Mouse (Mus musculus) inflammation-experienced regulatory T-cells (primary cell): ENCODE data around the gene Hepacam2. TPM values are rescaled to one million over a fixed set of nuclear protein-coding genes. Genes with fewer than 3 reads are reported as not detected.

Experiments used
- polyA plus RNA-seq, 2 experiments: library from polyadenylated mRNA; unstranded; fragments of 100-300 nt; shearing (Covaris generic); gene quantifications; one replicate each; pipeline ENCODE4 v1.2.1; 2017

Gene Hepacam2
- polyA plus RNA-seq = under 1 TPM; 0.53 to 0.68 TPM

GRCm38 (mm10) chr6:3498162-3498848, at the start of gene Hepacam2, which contains the start of gene Vps50:
Gene Hepacam2 (minus strand): TSS chr6:3498298.
Gene Vps50 (plus strand): TSS chr6:3498382.

Other genes starting within 250 kb of the Hepacam2 start
- gene Samd9l, start 98.7 kb downstream of the Hepacam2 start, polyA plus RNA-seq = 10 to 100 TPM; 85.6 to 90.8 TPM
- gene Vps50, start 84 bp upstream of the Hepacam2 start, polyA plus RNA-seq = 10 to 100 TPM; 22.0 to 27.8 TPM